Mouse (Mus musculus) lung, postnatal 36 days (tissue): ENCODE data around the gene Lgmn.

Experiments used
- DNase-seq: peaks from one replicate; pipeline ENCODE4 v3.0.0; 2022; ENCODE audit warnings: mixed read lengths

Gene Lgmn

DNA sequence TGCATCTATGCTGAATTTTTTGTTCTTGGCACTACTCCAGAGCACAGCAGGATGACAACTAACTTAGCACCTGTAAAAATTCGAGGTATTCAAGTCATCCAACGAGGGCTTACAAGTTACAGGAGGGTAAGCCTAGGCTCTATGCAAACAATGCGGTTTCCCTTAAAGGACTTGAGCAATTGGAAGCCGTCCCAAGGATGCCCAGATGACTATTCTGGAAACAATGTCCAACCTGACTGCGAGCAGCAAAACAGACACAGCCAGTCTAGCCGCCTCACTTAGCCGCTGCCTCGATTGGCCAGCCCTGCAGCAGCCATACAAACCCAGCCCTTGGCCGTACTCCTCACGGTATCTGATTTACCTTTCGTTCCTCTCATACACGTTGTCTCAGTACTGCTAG lies 7.4 kb downstream of the Lgmn start:
- DNase-seq, result peak; percentile 67

DNA sequence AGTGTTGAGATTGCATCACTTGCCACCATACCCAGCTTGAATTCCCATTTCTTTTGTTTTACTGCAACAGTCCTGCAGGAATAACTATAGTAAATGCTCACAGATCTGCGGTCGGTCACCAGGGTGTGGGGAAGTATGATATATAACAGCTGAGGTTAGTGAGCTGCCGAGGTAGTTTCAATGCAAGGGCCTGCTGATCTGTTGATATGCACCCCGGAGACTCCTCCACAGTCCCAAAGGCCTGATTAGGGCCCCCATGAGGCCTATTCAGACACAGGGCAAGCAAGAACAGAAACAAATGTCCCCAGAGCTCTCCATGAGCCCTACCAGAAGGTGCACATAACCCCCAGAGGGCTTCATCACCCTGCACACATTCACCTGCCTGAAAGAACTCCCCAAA lies 9.4 kb downstream of the Lgmn start:
- no peak for DNase-seq

DNA sequence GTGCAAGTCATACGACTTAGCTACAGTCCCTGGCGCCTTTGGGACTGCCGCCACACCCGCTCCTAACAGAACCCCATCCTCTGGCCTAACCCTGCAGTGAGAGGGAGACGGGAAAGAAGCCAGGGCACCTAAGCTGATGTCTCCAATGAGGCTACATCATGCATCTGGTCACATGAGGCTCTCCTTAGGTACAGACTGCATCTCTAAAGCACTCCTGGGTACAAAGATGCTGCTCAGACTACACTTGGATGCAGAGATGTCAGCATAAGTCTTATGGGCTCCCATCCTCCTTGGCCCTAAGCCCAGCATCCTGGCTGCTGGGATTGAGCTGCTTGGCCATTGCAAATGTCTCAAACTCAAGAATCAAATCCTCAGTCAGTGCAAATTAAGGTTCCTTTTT lies 10.0 kb downstream of the Lgmn start:
- no peak for DNase-seq

DNA sequence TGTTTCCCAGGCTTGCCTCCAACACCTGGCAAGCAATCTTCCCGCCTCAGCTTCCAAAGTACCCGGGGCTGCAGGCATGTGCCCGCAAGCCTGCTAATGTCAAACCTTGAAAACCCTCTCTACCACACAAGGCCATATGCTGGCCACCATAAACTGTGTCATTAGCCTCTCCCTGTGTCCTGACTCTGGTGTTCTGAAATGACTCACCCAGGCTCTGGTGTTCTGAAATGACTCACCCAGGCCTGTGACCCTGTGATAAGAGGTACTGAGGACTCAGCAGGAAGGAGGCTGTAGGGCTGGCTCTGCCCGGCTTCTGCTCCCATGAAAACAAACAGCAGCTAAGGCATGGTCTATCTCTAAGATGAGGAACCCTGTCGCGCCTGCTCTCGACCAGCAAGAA lies 13.3 kb downstream of the Lgmn start:
- no peak for DNase-seq

DNA sequence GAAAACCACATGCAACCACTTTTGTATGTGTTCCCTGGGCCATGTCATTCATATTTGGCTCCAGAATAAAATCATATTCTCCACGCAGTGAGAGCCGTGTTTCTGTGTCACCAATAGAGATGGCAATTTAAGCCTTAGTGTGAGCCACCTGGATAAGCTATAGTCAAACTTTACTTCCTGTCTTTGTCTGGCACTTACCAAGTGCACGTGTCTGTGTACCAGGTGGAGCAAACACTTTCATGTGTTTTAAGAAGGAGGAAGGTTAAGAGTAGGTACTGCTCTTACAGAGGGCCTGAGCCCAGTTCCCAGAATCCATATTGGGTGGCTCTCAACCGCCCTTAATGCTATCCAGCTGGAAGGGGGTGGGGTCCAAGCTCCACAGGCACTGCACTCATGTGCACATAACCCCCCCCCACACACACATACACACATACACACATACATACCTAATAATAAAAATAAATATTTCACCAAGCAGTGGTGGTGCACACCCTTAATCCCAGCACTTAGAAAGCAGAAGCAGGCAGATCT lies 14.5 kb downstream of the Lgmn start:
- no peak for DNase-seq

DNA sequence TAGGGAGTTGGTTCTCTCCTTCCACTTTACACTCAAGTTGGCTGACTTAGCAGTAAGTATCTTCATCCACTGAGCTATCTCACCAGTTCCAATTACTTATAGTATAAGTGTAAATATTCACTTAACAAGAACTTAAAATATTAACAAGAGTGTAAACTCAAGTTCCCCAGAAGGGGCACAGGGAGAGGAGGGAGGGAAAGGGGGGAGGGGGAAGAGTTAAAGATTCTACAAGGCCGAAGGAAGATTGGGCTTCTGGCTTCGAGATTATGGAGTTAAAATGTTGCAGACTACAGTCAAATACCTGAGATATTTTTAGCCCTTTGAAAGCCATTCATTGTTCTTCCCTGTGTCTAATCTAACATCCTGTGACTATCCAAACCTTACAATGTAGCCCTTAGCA lies 15.2 kb downstream of the Lgmn start:
- DNase-seq, result no peak

DNA sequence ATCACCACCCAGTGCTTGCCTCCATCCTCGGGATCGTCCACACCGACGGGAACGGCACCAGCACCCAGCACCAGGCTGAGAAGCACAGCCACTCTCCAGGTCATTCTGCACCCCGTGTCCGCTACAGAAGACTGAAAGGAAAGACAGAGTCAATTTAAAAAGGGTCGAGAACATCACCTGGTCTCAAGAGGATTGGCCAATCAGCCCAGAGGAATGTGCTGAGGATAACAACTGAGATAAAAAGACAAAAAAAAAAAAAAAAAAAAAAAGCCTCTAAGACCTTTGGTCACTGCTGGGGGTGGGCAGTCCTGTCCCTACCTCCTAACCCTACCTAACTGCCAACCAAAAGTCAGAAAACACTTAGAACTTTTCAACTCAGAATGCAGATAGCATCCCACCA lies 16.0 kb downstream of the Lgmn start:
- no peak for DNase-seq

DNA sequence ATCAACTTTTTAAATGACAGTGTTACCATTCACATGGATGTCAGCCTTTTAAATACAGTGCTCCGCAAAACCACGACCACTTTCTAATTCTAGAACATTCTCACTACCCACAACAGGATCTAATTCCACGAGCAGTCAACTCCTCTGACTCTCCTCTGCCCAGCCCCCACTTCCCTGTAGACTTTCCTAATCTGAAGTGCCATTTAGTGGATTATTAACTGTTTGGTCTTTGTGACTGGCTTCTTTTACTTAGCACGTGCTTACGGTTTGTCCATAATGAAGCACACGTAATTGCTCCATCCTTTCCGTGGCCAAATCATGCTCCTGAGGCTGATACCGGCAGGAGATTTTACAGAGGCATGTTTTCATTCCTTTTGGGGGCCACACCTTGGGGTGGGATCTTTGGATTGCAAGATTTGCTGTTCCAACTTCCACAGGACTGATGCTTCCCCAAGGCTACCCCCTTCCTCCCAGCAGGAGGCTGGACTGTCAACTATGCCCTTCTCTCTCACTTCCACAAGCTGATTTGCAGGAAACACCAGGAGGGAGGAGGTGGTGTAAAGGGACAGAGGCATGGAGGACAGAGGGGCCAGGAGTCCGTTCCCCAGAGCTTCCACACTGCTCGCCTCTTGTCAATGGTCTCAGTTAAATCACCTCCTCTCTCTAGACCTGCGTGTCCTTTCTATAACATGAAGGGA lies 16.8 kb downstream of the Lgmn start:
- peak; percentile 51 for DNase-seq

DNA sequence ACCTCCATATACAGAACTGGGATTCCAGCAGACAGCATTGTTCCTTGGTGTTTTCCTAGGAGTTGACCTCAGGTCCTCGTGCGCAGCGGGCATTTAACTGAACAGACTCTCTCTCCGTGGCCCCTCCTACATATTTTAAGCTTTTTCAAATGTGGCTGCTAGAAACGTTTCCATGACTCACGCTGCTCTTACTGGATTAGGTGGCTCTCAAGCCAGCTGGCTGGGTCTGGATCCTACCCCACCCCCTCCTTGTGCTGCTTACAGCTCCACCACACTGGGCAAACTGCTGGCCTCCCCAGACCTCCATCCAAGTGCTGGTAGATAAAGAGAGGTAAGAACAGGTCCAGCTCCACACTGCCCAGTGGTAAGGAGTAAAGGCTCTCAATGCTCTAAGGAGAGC lies 17.5 kb downstream of the Lgmn start:
- peak; percentile 94 for DNase-seq

DNA sequence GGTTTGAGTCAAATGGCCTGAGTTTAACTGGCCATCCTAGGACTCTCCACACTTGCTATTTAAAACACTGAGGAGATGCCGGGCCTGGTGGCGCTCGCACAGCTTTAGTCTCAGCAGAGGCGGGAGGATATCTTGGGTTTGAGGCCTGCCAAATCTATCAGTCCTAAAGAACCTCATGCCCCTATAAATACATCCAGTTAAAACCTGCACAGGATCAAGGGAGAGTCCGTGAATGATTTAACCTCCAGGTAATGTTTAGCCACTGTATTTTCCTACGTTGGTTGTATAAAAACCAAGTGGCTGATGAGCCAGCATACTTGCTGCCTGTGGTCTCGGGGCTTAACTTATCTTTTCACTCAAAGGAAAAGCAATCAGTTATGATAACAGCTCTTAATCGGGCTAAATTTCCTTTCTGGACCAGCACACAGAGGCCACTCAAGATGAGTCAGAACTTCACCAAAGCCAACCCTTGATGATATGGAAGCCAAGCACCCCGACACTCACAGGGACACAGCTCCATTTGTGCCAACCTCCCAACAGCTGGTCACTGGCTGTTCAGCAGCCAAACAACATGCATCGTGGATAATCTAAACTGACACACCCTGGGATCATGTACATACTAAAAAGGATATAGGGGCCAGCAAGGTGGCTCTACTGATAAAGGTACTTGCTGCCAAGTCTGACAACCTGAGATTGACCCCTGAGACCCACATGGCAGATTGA lies 19.3 kb downstream of the Lgmn start:
- DNase-seq, result no peak

- no peak for DNase-seq
Observed at GRCm38 (mm10) chr12:102419544-102419943, 20.1 kb downstream of the Lgmn start.

GRCm38 (mm10) chr12:102417701-102418100 lies 21.9 kb downstream of the Lgmn start:
- DNase-seq, result no peak

DNA sequence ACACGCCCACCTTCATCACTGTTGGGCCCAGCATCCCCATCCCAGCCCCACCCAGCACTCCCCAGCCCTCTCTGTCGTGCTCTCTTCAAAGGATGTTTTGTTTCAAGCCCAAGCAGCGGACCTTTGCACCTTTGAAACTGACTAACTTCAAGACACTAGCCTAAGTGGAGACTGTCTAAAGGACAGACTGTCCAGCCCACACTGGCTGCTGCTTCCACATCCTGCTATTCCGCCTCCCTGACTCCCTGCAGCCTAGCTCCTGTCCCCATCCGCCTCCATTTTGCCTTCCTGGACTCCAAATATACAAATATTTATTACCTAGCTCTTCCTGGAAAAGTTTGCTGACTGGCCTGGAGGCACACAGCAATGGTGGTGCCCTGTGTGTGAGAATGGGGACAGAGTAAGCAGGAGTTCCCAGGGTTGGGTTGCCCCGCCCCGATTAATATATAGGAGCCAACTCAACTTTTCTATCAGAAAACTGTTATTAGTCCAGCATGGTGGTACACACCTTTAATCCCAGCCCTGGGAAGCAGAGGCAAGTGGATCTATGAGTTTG lies 22.6 kb downstream of the Lgmn start:
- no peak for DNase-seq

- DNase-seq, result peak; percentile 55
Observed at GRCm38 (mm10) chr12:102416391-102416837, 23.2 kb downstream of the Lgmn start.

- DNase-seq, result no peak
Observed at GRCm38 (mm10) chr12:102414686-102415085, 24.9 kb downstream of the Lgmn start.

- DNase-seq, result no peak
Observed at GRCm38 (mm10) chr12:102413171-102413570, 26.4 kb downstream of the Lgmn start.

DNA sequence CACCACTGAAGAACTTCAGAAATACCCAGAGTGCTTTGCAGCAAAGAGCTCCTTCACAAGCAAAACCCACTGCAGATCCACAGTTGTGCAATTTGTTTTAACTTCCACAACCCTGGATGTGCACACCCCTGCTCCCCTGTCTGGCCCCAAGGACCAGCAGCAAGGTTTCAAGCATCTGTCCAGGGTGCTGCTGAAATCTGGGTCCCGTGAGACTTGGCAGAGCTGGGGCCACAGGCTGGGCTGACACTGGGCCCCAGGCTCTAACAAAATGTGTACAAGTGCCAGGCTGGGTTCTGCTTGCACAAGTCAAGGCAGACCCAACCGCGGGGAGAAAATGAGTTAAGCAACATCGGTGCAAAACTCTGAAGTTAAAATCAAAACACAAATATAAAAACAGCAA lies 41.0 kb downstream of the Lgmn start:
- DNase-seq, result peak; percentile 33

- no peak for DNase-seq
Observed at GRCm38 (mm10) chr12:102395998-102396991, 43.3 kb downstream of the Lgmn start.

- DNase-seq, result no peak
Observed at GRCm38 (mm10) chr12:102395537-102395936, 44.1 kb downstream of the Lgmn start.

DNA sequence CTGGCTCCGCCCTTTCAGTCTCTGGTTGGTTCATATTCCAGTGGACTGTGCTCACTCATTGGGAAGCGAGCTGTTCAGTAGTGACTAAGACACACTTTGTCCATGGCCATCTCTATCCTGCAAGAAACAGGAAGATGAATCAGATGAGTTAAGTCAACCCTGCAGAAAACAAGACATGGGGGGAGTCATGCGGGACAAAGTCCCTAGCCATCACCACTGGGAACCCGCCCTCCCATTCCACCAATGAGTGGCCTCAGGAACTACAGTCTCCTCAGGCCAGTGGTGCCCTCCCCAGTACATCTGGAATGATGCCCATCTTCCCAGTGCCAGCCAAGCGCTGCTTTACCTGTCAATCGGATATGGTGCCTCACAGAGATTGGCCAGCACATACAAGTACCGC lies 45.1 kb downstream of the Lgmn start:
- DNase-seq, result no peak

DNA sequence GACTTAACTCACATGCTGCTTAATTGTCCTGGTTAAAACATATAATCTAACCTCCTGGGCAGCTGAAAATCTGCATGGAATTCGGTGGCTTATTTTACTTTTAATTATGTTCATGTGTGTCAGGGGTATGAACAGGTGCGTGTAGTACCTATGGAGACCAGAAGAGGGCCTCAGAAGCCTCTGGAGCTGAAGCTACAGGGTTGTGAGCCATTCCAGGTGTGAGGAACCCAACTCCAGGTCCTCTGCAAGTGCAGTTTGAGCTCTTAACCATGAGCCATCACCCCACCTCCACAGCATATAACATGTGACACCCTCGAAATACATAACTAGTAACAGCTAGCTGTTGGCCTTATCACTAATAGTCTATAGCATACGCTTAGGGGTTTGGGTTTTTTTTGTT lies 47.6 kb downstream of the Lgmn start:
- peak; percentile 57 for DNase-seq

DNA sequence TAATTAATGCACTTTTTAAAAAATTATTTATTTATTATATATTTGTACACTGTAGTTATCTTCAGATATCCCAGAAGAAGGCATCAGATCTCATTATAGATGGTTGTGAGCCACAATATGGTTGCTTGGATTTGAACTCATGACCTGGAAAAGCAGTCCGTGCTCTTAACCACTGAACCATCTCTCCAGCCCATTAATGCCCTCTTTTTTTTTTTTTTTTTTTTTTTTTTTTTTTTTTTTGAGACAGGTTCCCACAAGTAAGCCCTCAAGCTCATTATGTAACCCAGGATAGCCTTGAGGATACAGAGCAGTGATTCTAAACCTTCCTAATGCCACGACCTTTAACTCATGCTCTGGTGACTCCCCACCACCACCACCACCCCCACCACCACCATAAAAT lies 48.5 kb downstream of the Lgmn start:
- no peak for DNase-seq

DNA sequence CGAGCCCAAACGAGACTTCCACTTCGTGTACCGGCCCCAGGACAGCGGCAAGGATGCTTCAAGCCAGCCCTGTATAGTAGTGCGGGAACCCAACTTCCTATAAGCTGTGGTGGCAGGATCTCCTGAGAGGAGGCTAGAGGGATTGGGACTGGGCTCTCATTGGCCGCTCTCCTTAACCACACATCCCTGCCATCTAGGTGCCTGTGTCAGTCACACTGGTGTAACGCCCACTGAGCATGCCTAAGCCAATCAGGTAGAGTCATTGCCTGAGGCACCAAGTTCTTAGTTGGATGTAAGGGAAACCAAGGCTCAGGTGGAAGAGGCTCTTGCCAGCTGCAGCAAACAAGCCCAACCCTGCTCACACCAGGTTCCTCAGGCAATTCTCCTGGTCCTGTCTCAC lies 49.6 kb downstream of the Lgmn start:
- DNase-seq, result no peak
